In genomic region chr12:104066241-104066640, GRCm38 (mm10) we compare ENCODE assay signal across 9 mouse cellular contexts. TPM values are rescaled to one million over a fixed set of nuclear protein-coding genes. Genes with fewer than 3 reads are reported as not detected.
DNase-seq lines count a peak whose midpoint lies in the region; ATAC-seq and TF ChIP-seq lines count a peak whose summit lies in the region.
"Had no signal": no experiment of that assay in that cellular context is flagged by ENCODE, and none has a peak within 500 bp of the region (broad histone marks: within the 10 kb centered on the region; RNA-seq: fewer than 3 reads in every experiment).

No protein-coding gene starts in this region.

- WGBS in heart, adult 2 months: 34% methylated on average over 8 of the region's 8 CpGs

- no peak overlapping the region for H3K4me3 ChIP-seq in heart, adult 2 months
- H3K4me3 ChIP-seq: limb, embryonic 15.5 days had no signal

- peaks cover 1% of the 10 kb centered on the region; the same call in 1 of the 2 replicates for H3K4me1 ChIP-seq in heart, adult 2 months (ENCODE audit: control insufficient read depth, insufficient read depth, low read length)
- H3K4me1 ChIP-seq: limb, embryonic 15.5 days had no signal

- DNase-seq in heart, adult 2 months: peak; percentile 36 to 52
- DNase-seq in heart, postnatal 25 days (ENCODE audit: low spot score): no peak
- DNase-seq in c-Kit-positive CD71-negative TER-119-negative erythroid progenitor cells, embryonic 14.5 days (ENCODE audit: low read depth): peak; percentile 53
- peak; percentile 59 for DNase-seq in forelimb bud, embryonic 11.5 days (ENCODE audit: low read depth, low spot score)
- peak; percentile 41 for DNase-seq in layer of hippocampus, adult 9-11 months
- peak; percentile 35 for DNase-seq in thymus, postnatal 14 days

- no peak overlapping the region for H3K9ac ChIP-seq in heart, adult 2 months (ENCODE audit: low read depth, low read length)
- H3K9ac ChIP-seq: limb, embryonic 15.5 days had no signal

- ATAC-seq in CD4-positive, CD25-positive, alpha-beta regulatory T cell, adult 4 months: peak; percentile 22
- 0 out of 2 replicates have a peak, but pooled peaks have one; percentile 25 for ATAC-seq in monocyte, adult 5-6 weeks (replicated peaks; ENCODE audit: insufficient number of reproducible peaks, low FRiP score, low TSS enrichment, poor library complexity, severe bottlenecking)

- H3K27ac ChIP-seq in heart, adult 2 months: no peak overlapping the region
- H3K27ac ChIP-seq: limb, embryonic 15.5 days had no signal

- peak; percentile 82 for TF ChIP-seq CTCF in heart, adult 2 months (IDR thresholded peaks at IDR 0.05)

- intact Hi-C loops in heart, adult 2 months (cut with DNase I): loop anchor here (1.0 to 5.0 kb wide), 2 partner anchors 34 to 352 kb away; no protein-coding TSS in a partner anchor
- intact Hi-C loops in heart, postnatal 25 days (cut with DNase I): loop anchor here (1.0 to 5.0 kb wide), 2 partner anchors 34 to 352 kb away; no protein-coding TSS in a partner anchor

- TF ChIP-seq EP300 in heart, adult 2 months (IDR thresholded peaks at IDR 0.05; ENCODE audit: insufficient read depth, low read depth, low read length): no peak

- no peak for TF ChIP-seq POLR2A in heart, adult 2 months (IDR thresholded peaks at IDR 0.05; ENCODE audit: insufficient read depth, low read depth, low read length)

- H3K36me3 ChIP-seq in heart, adult 2 months (ENCODE audit: control insufficient read depth, insufficient read depth, low read length): no peaks in the 10 kb centered on the region
- H3K36me3 ChIP-seq: limb, embryonic 15.5 days had no signal

- no peaks in the 10 kb centered on the region for H3K79me2 ChIP-seq in heart, adult 2 months (replicated peaks; ENCODE audit: control insufficient read depth, insufficient read depth, low read length)

- H3K27me3 ChIP-seq in heart, adult 2 months (ENCODE audit: control insufficient read depth, insufficient read depth, low read length): no peaks in the 10 kb centered on the region
- H3K27me3 ChIP-seq: limb, embryonic 15.5 days had no signal

RNA-seq across cellular contexts. Expression of gene Serpina12, which starts 22.0 kb away (rescaled TPM):
- not detected for total RNA-seq in heart, adult 2 months (2021)
- not detected in 2 replicates for polyA plus RNA-seq in heart, adult 2 months (2012; rRNA removed)
- not detected for total RNA-seq in heart, postnatal 25 days (2021)
- under 1 TPM in 1 of 2 experiments, not detected in 1; 0.26 TPM for polyA plus RNA-seq in CD4-positive, CD25-positive, alpha-beta regulatory T cell, adult 4 months (2017; shearing (Covaris generic))
- total RNA-seq in monocyte, adult 5-6 weeks (2017): not detected in 3 replicates

RNA-seq across cellular contexts. Expression of gene Serpina5, which starts 34.7 kb away (rescaled TPM):
- not detected for total RNA-seq in heart, adult 2 months (2021)
- not detected in 2 replicates for polyA plus RNA-seq in heart, adult 2 months (2012; rRNA removed)
- not detected for total RNA-seq in heart, postnatal 25 days (2021)
- not detected for polyA plus RNA-seq in CD4-positive, CD25-positive, alpha-beta regulatory T cell, adult 4 months (2017; shearing (Covaris generic))
- not detected in 3 replicates for total RNA-seq in monocyte, adult 5-6 weeks (2017)
- polyA plus RNA-seq: limb, embryonic 15.5 days had no signal

RNA-seq across cellular contexts. Expression of gene Serpina3a, which starts 46.3 kb away (rescaled TPM):
- total RNA-seq in heart, adult 2 months (2021): not detected
- polyA plus RNA-seq in heart, adult 2 months (2012; rRNA removed): not detected in 2 replicates
- not detected for total RNA-seq in heart, postnatal 25 days (2021)
- not detected for polyA plus RNA-seq in CD4-positive, CD25-positive, alpha-beta regulatory T cell, adult 4 months (2017; shearing (Covaris generic))
- not detected in 3 replicates for total RNA-seq in monocyte, adult 5-6 weeks (2017)
- polyA plus RNA-seq: limb, embryonic 15.5 days had no signal

RNA-seq across cellular contexts. Expression of gene Serpina9, which starts 52.7 kb away (rescaled TPM):
- total RNA-seq in heart, adult 2 months (2021): not detected
- 0.62 TPM in 1 of 2 replicates, not detected in the other for polyA plus RNA-seq in heart, adult 2 months (2012; rRNA removed)
- total RNA-seq in heart, postnatal 25 days (2021): under 1 TPM; 0.08 to 0.13 TPM
- 1 to 10 TPM; 1.8 to 4.8 TPM for polyA plus RNA-seq in CD4-positive, CD25-positive, alpha-beta regulatory T cell, adult 4 months (2017; shearing (Covaris generic))
- total RNA-seq in monocyte, adult 5-6 weeks (2017): not detected in 3 replicates
